Mouse (Mus musculus): Measurements from ENCODE around the gene Spaca5.

The Spaca5 gene

DNA sequence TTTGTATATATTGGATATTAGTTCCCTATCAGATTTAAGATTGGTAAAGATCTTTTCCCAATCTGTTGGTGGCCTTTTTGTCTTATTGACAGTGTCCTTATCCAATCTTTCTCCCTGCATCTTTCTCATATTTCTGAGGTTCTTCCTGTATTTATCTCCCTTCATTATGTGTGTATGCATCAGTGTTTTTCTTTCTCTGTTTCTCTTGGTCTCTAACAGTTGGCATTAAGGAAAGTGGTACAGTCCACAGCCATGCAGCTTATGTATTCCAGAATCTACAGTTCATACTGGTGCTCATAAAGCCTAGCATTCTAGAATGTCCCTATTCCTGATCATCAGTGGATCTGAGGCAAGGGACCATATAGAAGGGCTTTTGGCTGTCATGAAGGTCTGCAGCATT, at the start of gene Spaca5:
Gene Spaca5, plus strand, starts transcription at position 301 of the 400 bp plus-strand sequence.
- in situ Hi-C loops (cut with MboI, MseI): no loop called here

DNA sequence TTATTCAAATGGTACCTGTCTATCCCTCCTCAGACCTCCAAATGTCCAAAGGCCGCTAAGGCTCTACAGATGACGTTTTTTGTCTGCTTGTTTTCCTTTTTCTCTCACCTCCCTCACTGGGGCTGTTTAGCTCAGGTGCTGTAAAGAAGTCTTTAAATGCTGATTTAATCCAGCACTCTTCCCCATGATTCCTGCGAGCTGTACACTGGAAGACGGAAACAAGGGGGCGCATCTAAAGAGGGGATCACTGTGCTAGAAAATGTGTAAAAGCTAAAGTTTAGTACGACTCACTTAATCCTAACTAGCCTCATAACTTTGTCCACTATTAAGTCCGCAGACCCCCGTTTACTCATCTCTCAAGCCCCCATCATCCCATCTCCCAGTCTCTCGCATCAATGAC, 6.7 kb upstream of the Spaca5 start:
- in situ Hi-C loops (cut with MboI, MseI): no loop called here

DNA sequence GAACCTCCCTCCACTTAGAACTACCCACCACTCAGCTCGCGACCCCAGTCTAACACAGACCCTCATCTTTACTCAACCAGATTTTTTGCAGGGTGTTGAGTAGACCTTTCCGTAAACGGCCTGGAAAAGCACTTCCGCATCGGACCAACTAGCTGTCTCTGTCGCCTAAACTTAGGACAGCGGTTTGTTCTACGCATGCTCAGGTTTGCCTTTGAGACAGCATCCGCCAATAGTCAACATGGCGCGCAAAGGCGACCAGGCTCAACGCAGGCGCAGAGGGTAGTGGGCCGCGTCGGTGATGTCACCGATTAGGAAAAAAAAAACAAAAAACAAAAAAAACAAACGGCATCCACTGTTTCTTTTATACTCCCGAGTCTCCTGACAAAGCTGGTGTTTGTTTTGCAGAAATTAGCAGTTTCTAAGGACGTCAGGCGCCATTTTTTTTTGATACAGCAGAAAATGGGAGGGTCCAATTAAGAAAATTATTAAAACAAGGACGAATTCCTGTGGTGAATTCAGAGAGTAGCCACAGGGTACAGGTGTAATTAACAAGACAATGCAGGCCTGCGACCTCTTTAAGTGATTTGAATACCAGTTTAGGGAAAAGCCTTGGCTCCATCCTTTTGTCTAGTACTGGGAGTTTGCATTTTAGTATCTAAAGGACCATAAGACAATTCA, 6.2 kb upstream of the Spaca5 start, which contains the start of gene Zfp182:
Gene Zfp182, minus strand, starts transcription at position 451 of the 678 bp plus-strand sequence.
- in situ Hi-C loops (cut with MboI, MseI): no loop called here

DNA sequence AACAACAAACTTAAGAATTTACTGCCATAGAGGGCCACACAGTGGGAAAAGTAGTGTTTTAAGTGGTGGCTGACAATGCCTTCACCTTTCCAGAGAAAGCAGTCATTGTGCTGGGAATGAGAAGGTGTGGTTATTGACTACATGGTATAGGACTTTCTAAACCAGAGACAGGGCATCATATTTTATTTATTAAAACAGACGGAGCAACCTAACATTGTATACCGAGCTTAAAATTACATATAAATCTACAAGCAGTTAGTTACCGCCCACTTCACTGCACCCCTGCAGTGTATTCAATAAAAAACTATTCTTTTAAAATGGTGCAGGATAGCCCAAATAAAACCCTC, 5.7 kb upstream of the Spaca5 start:
- in situ Hi-C loops (cut with MboI, MseI): no loop called here

DNA sequence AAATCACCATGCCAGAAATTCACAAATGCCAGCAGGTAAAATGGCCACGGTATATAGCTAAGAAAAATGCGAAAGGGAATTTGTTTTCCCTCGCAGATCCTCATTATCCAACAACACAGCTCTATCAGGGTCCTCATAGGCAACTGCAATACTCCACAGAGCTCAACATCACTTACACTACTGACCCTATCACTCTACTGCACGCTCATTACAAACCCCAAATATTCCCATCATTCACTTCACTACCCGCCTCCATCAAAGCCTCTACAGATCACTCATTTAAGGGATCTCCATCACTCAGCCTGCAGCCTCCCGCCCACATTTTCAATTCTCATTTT, 20.4 kb downstream of the Spaca5 start:
- in situ Hi-C loops (cut with MboI, MseI): no loop called here

DNA sequence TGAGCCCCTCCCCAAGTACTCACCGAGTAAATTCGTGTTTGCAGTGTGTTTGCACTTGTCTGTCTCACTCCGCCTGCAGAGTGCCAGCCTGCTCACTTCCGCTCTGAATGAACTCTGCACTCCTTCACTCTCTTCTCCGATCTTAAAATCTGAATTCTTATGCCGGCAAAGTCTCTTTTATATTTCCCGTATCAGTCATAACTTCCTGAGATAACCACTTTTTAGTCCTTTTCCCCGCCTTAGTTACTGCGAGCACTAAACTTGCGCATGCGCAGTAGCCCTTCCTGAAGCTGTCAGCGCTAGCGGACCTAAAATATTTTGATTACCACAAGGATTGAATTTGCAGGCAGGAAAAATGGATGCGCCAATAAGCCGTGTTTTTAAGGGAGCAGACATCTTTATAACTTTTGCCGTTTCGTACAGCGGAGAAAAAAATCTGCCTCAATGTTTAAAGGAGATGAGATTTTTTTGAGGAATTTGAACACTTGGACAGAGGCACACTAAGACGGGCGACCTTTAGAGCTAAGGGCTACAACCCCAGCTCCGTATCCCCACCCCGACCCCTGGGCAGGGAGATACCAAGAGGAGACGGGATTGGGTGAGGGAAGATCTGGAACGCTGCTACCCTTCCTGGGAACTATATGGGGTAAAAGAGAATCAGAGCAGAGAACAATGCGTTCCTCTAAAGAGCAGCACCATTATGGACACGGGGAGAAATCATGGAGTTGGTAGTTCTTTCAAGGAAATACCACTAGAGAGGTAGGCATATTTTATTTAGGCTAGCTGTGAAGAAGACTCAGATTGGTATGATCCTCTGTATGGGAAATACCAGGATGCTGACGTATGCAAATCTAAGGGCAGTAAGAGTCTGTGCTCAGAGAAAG, 21.0 kb downstream of the Spaca5 start, which contains the start of gene Zfp300:
Gene Zfp300, minus strand, starts transcription at position 545 of the 884 bp plus-strand sequence.
- in situ Hi-C loops (cut with MboI, MseI): no loop called here

DNA sequence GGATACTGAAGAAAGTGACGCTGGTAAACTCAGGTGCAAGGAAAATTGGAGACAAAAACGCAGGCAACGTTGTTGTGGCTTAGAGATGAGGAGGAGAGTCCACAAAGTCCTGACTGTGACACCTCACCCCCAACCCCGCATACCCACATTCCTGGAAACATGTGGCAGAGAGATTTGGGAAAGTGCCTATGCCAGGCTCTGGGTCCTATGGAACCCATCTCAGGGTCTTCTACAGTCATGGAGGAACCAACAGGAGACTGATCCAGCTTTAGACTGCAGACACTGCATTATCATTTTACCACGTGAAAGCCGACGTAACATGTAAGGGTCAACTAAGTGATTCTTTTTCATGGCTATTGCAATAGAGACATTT, 21.6 kb downstream of the Spaca5 start:
- in situ Hi-C loops (cut with MboI, MseI): no loop called here

DNA sequence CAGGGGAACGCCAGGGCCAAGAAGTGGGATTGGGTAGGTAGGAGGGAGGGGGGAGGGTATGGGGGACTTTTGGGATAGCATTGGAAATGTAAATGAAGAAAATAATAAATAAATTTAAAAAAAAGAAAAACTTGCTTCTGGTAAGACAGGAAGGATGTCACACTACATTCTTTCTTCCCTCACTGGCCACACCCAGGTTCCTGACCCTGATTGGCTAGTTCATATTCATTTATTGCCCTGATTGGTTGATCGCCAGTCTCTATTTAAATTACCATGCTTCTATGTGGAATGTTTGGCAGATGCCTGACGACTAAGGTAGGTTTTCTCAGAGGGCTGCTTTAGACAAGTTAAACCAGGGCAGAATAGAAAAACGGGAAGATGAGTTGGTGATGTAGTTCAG, 47.3 kb downstream of the Spaca5 start, which contains the start of gene Ssxa1:
Gene Ssxa1, plus strand, starts transcription at position 301 of the 400 bp plus-strand sequence.
- in situ Hi-C loops (cut with MboI, MseI): no loop called here

Data from T-helper 1 cell (primary cell).